Mouse (Mus musculus) layer of hippocampus, postnatal 14 days (tissue): ENCODE measurements at regions not wholly inside any gene's neighbourhood (a gene's known extent, or its start where the extent isn't known, plus 50 kb on each side); places are given as distances from the start of the nearest gene placed in this dataset.

Experiments
- DNase-seq, 2 experiments: peaks; one replicate each; pipeline ENCODE4 v3.0.0; 2021 to 2022; ENCODE audit warnings: low spot score in 2 of 2, mixed read lengths in 1 of 2

DNA sequence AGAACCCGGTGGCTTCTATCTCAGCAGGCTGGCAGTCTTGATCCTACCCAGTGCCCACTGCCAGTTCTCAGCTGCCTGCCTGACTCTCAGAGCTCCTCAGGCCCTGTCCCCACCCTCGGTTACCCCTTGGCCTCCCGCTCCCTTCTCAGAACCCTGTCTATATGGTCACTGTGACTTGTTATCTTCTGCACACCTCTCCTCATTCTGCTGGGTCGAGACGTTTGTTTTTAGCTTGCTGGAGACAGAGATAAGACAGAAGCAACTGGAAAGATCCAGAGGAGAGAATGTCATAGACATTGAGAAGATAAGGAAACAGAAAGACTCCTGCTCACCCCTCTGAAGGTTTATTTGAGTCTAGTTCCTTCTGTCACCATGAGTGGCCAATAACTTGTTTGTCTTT lies 53.8 kb upstream of the Phc1 start:
- no peak for DNase-seq

- no peak for DNase-seq
These were observed 53.0 kb upstream of the Phc1 start for GRCm38 (mm10) chr6:122393231-122393881.

GRCm38 (mm10) chr6:122391725-122392667 lies 51.6 kb upstream of the Phc1 start:
- DNase-seq, result peak; percentile 75 to 81

DNA sequence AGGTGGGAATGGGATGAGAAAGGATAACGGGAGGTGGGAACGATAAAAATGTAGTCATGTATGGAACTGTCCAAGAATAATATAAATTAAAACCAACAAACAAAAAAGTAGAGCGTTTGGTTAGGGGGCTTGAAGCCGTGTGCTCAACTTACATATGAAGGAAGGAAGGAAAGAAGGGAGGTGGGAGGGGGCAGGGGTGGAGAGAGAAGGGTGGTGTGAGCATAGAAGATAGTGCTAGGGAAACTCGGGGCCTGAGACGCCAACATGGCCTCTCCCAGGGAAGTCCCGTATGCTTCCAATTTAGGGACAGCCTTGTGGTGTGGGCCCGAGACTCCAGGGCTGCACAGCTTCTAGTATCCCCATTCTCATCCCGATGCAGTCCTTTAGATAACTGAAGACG lies 50.8 kb upstream of the Phc1 start:
- DNase-seq, result no peak

- no peak for DNase-seq
These were observed 50.4 kb upstream of the Phc1 start for GRCm38 (mm10) chr6:122390720-122391119.
